Mouse (Mus musculus): ENCODE results near the gene Sh3rf1. TPM values are rescaled to one million over a fixed set of nuclear protein-coding genes. Genes with fewer than 3 reads are reported as not detected.

Gene Sh3rf1
- polyA plus RNA-seq, 1 experiment from 2014 or later: 6.5 TPM

DNA sequence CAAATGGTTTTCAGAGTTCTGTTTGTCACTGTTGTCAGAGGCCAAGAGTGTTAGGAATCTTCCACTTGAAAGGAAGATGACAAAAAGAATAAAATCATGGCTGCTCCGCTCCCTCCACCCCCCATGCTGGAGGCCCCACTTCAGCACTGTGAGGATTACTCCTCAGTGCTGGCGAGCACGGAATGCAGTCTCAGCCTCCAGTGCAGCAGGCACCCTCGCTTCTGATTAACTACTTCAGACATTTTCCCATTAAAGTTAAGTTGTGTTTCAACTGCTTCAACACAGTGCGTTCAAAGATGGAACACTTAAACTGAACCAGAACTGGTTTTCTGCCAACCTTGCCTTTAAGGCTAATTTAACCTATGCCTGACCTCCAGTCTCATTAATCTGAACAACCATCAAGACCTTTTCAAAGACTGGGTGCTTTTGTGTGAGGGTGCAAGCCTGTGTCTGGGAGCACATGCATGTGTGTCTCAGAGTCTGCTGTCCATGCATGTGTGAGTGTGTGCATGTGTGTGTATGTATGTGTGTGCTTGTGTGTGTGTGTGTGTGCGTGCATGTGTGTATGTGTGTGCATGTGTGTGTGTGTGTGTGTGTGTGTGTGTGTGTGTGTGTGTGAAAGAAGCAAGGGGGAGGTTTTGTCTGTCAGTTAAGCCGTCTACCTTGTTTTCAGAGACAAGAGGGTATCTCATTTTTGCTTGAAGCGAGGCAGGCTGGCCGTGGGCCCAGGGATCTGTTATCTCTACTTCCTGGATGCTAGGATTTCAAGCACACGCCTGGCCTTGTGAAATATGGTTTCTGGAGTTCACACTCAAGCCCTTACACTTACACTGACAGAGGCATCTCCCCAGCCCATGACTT, 51.2 kb downstream of the Sh3rf1 start:
- peaks cover 50% of the 10 kb centered on the region for H3K4me1 ChIP-seq (replicated peaks)
- WGBS: 25% methylated on average over 10 of the region's 10 CpGs
- no peak overlapping the region for H3K4me3 ChIP-seq
- ATAC-seq (ENCODE audit: insufficient number of reproducible peaks, low FRiP score): 0 out of 2 replicates have a peak, but pooled peaks have one; percentile 24
- no peaks in the 10 kb centered on the region for H3K36me3 ChIP-seq
- no peaks in the 10 kb centered on the region for H3K9me3 ChIP-seq (replicated peaks)
- H3K27me3 ChIP-seq (replicated peaks): no peaks in the 10 kb centered on the region
- H3K9ac ChIP-seq: no peak overlapping the region
- peak overlapping the region; percentile 28; the same call in 1 of the 2 replicates for H3K4me2 ChIP-seq
- peak overlapping the region; percentile 69 for H3K27ac ChIP-seq (ENCODE audit: poor library complexity, severe bottlenecking)

DNA sequence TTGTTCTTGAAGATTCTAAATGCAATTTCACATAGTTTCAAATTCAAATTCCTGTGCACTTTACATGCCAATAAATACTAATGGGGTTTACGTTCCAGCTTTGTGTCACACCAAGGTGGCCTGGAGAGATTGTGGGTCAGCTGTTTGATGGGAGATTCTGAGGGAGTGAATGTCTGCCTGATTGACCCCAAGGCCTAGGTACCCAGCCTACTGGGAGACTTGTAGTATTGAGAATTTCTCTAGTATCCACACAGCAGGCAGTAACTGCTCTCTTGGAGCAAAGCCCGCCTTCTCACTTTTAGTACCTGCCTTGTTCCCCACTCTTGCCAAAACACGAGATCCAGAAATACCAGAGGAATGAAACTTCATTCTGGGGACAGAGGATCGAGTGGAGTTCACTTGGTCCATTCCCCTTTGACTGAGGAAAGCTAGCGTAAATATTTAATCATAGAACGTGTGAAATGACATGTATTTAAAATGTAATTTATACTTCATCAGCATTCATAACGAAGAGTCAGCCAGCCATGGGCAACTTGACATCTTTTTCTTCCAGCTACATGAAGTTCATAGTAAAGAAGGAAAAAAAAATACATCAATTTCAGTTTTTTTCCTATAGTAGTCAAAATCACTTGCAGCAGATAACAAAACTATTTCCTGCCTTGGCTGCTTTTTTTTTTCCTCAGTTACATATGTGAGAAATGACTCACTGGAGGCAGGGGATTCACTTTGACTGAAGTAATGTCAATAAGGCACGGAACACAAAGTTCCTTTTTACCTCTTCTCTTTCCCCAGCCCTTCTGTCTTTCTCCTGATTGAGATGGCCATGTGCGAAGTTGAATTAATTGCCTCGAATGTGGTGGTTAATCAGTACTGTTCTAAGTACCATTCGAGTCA, 52.0 kb downstream of the Sh3rf1 start:
- no peaks in the 10 kb centered on the region for H3K27me3 ChIP-seq (replicated peaks)
- H3K27ac ChIP-seq (ENCODE audit: poor library complexity, severe bottlenecking): peak overlapping the region; percentile 69
- peak overlapping the region; percentile 28; the same call in 1 of the 2 replicates for H3K4me2 ChIP-seq
- WGBS: 54% methylated on average over 11 of the region's 11 CpGs
- no peak overlapping the region for H3K4me3 ChIP-seq
- H3K4me1 ChIP-seq (replicated peaks): peaks cover 47% of the 10 kb centered on the region
- no peak overlapping the region for H3K9ac ChIP-seq
- no peaks in the 10 kb centered on the region for H3K36me3 ChIP-seq
- H3K9me3 ChIP-seq (replicated peaks): no peaks in the 10 kb centered on the region
- ATAC-seq (ENCODE audit: insufficient number of reproducible peaks, low FRiP score): no peak

DNA sequence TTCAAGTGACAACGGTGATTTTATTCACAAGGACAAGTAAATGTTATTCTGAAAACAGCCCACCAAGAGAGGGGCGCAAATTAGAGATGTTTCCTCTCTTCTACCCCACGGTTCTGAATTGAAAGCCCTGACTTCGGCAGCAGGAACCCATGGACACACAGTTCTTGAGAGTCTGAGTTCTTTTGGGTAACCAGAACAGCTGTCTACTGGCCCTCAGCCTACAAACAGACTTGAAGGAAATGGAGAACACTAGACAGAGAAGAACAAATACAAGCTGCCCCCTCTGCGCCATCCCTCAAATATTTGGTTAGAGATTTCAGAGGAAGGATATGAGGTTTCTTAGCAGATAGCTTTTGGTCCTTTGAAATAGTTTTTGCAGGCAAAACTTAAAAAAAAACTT, 52.7 kb downstream of the Sh3rf1 start:
- no peaks in the 10 kb centered on the region for H3K27me3 ChIP-seq (replicated peaks)
- no peak for ATAC-seq (ENCODE audit: insufficient number of reproducible peaks, low FRiP score)
- H3K4me2 ChIP-seq: no peak overlapping the region
- peaks cover 48% of the 10 kb centered on the region for H3K4me1 ChIP-seq (replicated peaks)
- WGBS: 73% methylated on average over 5 of the region's 5 CpGs
- H3K27ac ChIP-seq (ENCODE audit: poor library complexity, severe bottlenecking): peak overlapping the region; percentile 36; the same call in 1 of the 2 replicates
- H3K9me3 ChIP-seq (replicated peaks): no peaks in the 10 kb centered on the region
- no peaks in the 10 kb centered on the region for H3K36me3 ChIP-seq
- no peak overlapping the region for H3K9ac ChIP-seq
- H3K4me3 ChIP-seq: no peak overlapping the region

DNA sequence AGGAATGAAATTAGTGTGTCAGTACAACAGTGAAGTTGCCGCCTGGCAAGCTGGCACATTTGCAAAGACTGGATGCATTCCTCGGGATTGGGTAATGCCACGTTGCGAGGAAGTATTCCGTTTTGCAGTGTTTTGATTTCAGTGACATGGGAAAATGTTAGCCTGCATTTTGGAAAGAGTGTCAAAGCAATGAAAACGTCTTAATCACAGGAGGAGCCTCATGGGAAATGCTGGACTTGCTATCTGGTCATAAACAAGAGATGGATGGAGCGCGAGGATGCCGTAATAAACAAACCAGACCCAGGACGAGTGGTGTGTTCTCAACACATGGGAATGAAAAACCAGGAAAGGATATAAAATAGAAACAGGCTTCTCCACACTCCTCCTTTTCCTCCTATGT, 55.4 kb downstream of the Sh3rf1 start:
- ATAC-seq (ENCODE audit: insufficient number of reproducible peaks, low FRiP score): no peak
- Histone ChIP-seq H3K27me3 (replicated peaks) (no peaks in the 10 kb centered on the region), H3K4me1 (replicated peaks) (peaks cover 59% of the 10 kb centered on the region), H3K9ac (no peak overlapping the region), H3K36me3 (no peaks in the 10 kb centered on the region), H3K27ac (ENCODE audit: poor library complexity, severe bottlenecking) (no peak overlapping the region), H3K9me3 (replicated peaks) (no peaks in the 10 kb centered on the region), H3K4me3 (no peak overlapping the region), H3K4me2 (no peak overlapping the region)
- 81% methylated on average over 10 of the region's 10 CpGs for WGBS

DNA sequence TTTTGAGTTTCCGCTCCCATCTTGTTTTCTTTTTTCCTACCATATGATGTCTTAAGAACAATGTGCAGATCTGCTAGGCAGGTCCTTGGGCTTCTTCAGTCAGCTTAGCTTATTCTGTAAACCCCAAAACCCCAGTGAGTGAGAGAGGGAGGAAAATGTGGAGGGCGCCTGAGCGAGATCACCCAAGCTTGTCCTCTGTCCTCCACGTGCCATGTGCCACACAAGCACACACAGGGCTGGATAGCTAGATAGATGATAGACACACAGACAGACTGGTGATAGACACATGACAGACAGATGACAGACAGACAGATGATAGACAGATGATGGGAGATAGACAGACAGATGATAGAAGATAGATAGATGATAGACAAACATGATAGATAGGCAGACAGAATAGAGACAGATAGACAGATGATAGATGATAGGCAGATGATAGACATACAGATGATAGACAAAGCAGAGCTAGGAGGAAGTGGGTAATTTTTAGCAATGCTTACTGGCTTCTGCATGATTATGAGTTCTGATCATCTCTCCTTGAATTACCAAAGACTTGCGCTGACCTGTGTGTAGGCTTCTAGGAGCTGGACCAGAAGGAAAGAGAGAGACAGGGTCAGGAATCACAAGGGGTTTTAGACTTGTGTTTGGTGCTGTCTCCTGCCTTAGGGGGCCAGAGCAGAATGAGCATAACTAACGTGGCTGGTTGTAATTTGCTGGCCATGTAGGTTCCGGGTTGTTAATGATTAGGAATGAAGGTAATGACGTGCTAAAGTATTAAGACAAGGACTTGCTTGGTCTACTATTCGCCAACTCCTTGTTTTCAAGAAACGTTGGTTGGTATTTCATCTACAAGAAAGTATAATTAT, 58.9 kb downstream of the Sh3rf1 start:
- Histone ChIP-seq H3K4me1 (replicated peaks) (peaks cover 44% of the 10 kb centered on the region), H3K27ac (ENCODE audit: poor library complexity, severe bottlenecking) (no peak overlapping the region)
- no peak for ATAC-seq (ENCODE audit: insufficient number of reproducible peaks, low FRiP score)

DNA sequence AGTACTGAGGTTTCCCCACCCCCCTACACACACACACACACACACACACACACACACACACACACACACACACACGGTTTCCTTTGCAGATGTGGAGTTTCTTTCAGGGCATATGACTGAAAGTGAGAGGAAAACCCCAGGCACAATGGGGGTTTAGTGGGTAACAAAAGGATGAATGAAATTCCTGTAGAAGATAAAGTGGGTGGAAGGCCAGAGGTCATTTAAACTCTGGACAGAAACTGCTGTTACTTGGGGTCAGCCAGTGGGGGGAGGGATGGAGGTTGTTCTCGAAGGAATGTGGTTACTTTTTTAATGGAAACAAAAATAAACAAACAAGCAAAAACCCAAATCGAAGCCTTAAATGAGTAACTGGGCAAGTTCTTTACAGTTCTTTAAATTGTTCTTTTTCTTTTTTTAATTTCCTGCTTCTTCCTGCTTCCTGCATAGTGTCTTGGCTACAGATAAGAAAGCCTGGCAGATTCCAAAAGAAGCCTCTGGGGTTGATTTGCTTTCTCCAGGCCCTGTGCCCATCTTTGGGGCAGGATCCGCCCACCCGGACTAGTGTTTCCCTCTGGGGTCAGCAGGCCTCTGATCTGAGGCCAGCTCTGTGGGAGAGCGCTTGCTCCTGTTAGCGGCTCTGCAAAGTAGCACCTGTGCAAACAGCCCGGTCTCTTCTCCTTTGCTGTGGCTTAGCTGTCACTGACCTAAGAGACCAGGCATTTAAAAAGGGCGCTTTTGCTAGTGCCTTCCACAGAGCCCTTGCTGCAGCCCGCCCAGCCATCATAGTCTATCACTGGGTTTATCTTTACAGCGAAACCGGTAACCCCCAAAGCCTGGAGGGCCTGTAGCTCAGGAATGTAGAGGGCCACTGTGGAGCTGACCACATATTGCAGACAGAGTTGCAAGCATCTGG, 59.8 kb downstream of the Sh3rf1 start:
- peaks cover 48% of the 10 kb centered on the region for H3K4me1 ChIP-seq (replicated peaks)

More for the DNA sequence above, 58.9 kb downstream of the Sh3rf1 start:
- Histone ChIP-seq H3K4me3 (no peak overlapping the region), H3K9me3 (replicated peaks) (no peaks in the 10 kb centered on the region), H3K27me3 (replicated peaks) (no peaks in the 10 kb centered on the region), H3K4me2 (no peak overlapping the region), H3K9ac (no peak overlapping the region), H3K36me3 (no peaks in the 10 kb centered on the region)
- WGBS: 52% methylated on average over 10 of the region's 10 CpGs

DNA sequence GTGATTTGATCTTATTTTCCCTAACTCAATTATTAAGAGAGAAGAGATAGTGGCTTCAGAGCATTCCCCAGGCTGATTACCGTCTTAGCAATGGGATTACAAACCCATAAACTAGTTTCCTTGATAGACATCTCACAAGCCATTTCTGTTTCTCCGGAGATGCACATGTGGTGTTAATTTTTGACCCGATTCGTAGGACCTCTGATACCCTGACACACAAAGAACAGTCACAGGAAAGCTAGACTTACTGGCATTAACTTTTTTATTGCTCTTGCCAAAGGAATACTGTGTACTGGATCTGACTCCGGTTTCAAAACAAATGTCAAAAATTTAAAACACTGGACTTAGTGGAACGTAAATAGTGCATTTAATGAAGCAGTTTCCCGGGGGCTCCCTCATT, 62.2 kb downstream of the Sh3rf1 start:
- Histone ChIP-seq H3K9me3 (replicated peaks) (no peaks in the 10 kb centered on the region), H3K27ac (ENCODE audit: poor library complexity, severe bottlenecking) (no peak overlapping the region), H3K4me1 (replicated peaks) (peaks cover 58% of the 10 kb centered on the region), H3K4me3 (no peak overlapping the region), H3K9ac (no peak overlapping the region), H3K27me3 (replicated peaks) (no peaks in the 10 kb centered on the region), H3K4me2 (no peak overlapping the region), H3K36me3 (no peaks in the 10 kb centered on the region)
- 62% methylated on average over 7 of the region's 7 CpGs for WGBS
- ATAC-seq (ENCODE audit: insufficient number of reproducible peaks, low FRiP score): no peak

More for the DNA sequence above, 59.8 kb downstream of the Sh3rf1 start:
- H3K36me3 ChIP-seq: no peaks in the 10 kb centered on the region
- H3K9me3 ChIP-seq (replicated peaks): no peaks in the 10 kb centered on the region
- H3K27ac ChIP-seq (ENCODE audit: poor library complexity, severe bottlenecking): peak overlapping the region; percentile 2; the same call in 1 of the 2 replicates
- H3K27me3 ChIP-seq (replicated peaks): no peaks in the 10 kb centered on the region
- H3K9ac ChIP-seq: no peak overlapping the region
- WGBS: 6% methylated on average over 12 of the region's 12 CpGs
- H3K4me3 ChIP-seq: no peak overlapping the region
- H3K4me2 ChIP-seq: peak overlapping the region; percentile 45
- ATAC-seq (ENCODE audit: insufficient number of reproducible peaks, low FRiP score): peak; percentile 60

DNA sequence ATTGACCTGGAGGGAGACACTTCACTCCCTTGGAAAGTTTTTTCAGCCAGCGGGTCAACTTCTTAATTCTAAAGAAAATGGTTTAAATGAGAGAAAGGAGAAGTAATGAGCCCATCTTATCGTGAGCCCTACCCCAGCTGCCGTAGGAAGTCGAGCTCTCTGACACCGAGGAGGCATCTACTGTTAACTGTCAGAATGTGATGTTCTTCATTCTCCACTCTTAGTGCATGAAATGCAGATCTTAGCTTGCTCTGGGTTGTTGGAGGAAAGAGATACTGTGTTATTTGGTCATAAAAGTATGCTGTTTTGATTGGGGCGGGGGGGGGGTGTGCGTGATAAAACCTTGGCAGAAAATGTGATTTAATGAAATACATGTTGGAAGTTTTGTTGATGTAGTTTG, 62.7 kb downstream of the Sh3rf1 start:
- H3K9me3 ChIP-seq (replicated peaks): no peaks in the 10 kb centered on the region
- no peak overlapping the region for H3K4me2 ChIP-seq
- no peak overlapping the region for H3K4me3 ChIP-seq
- no peaks in the 10 kb centered on the region for H3K27me3 ChIP-seq (replicated peaks)
- H3K9ac ChIP-seq: no peak overlapping the region
- 71% methylated on average over 7 of the region's 7 CpGs for WGBS
- no peaks in the 10 kb centered on the region for H3K36me3 ChIP-seq
- no peak for ATAC-seq (ENCODE audit: insufficient number of reproducible peaks, low FRiP score)
- peaks cover 57% of the 10 kb centered on the region for H3K4me1 ChIP-seq (replicated peaks)
- no peak overlapping the region for H3K27ac ChIP-seq (ENCODE audit: poor library complexity, severe bottlenecking)

DNA sequence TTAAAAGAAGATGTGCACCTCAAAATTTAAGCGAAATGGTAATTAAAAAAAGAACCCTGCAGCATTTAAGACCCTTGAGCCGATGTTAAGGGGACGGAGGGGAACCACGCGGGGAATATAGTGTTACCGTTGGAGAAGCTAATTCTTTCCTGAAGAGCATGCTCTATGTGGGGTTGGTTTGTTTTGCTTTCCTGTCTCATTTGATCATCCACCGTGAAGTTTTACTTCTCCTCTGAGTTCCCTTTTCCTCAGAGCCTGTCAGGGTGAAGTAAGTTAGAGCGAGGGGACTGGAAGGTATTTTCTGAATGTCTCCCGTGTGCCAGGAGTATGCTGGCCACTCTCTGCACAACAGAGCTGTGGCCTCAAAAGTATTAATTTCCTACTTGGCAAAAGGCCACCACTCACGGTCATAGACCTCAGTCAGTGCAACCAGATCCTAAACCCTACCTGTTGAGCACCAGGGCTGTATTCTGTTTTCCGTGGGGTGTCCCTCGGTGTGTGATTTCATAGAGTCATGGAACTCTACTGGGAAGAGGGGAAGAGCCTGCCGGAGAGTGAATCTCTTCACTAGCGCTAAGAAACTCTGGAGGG, 63.2 kb downstream of the Sh3rf1 start:
- Histone ChIP-seq H3K27me3 (replicated peaks) (no peaks in the 10 kb centered on the region), H3K9ac (no peak overlapping the region), H3K36me3 (no peaks in the 10 kb centered on the region), H3K4me1 (replicated peaks) (peaks cover 52% of the 10 kb centered on the region), H3K9me3 (replicated peaks) (no peaks in the 10 kb centered on the region), H3K27ac (ENCODE audit: poor library complexity, severe bottlenecking) (no peak overlapping the region), H3K4me3 (no peak overlapping the region), H3K4me2 (no peak overlapping the region)
- no peak for ATAC-seq (ENCODE audit: insufficient number of reproducible peaks, low FRiP score)
- WGBS: 81% methylated on average over 14 of the region's 14 CpGs
